Mouse (Mus musculus) heart, embryonic 14.5 days (tissue): ENCODE data around the gene Sgk2. TPM values are rescaled to one million over a fixed set of nuclear protein-coding genes. Genes with fewer than 3 reads are reported as not detected.

Source experiments
- ATAC-seq: fragments of 200-750 bp; cut with Nextera tagmentation; 2 replicates; pipeline ENCODE4 v1.8.0; 2017; ENCODE audit warnings: low read depth, moderate TSS enrichment; ENCODE audit not compliant: insufficient number of reproducible peaks, insufficient read depth, low FRiP score
- H3K27ac ChIP-seq, 2 experiments: fragments of 200-500 bp in 1 of 2; fragments of 300-500 bp in 1 of 2; sonication (generic) in 1 of 2; replicated peaks in 1 of 2; 2 replicates each; pipeline ENCODE4 v1.5.1; 2012 to 2014; ENCODE audit warnings: low read depth in 2 of 2, low read length in 2 of 2, control low read depth in 1 of 2, mild to moderate bottlenecking in 1 of 2, mixed read lengths in 1 of 2; ENCODE audit not compliant: control insufficient read depth in 1 of 2, insufficient read depth in 1 of 2
- H3K27me3 ChIP-seq: fragments of 300-500 bp; sonication (generic); 2 replicates; pipeline ENCODE4 v1.6.1; 2014; ENCODE audit warnings: mild to moderate bottlenecking, low read length, control low read depth; ENCODE audit not compliant: control insufficient read depth, insufficient read depth
- H3K36me3 ChIP-seq: fragments of 300-500 bp; sonication (generic); 2 replicates; pipeline ENCODE4 v1.6.1; 2014; ENCODE audit warnings: mild to moderate bottlenecking, control low read depth, low read length, mixed read lengths; ENCODE audit not compliant: control insufficient read depth, insufficient read depth
- H3K4me1 ChIP-seq, 2 experiments: fragments of 200-500 bp in 1 of 2; fragments of 300-500 bp in 1 of 2; sonication (generic) in 1 of 2; 2 replicates each; pipeline ENCODE4 v1.6.1; 2012 to 2014; ENCODE audit warnings: low read length in 2 of 2, control low read depth in 1 of 2, mixed read lengths in 1 of 2; ENCODE audit not compliant: control insufficient read depth in 2 of 2, insufficient read depth in 2 of 2
- H3K4me2 ChIP-seq: fragments of 300-500 bp; sonication (generic); 2 replicates; pipeline ENCODE4 v1.6.1; 2014; ENCODE audit warnings: mild to moderate bottlenecking, low read length
- H3K4me3 ChIP-seq, 2 experiments: fragments of 200-500 bp in 1 of 2; fragments of 300-500 bp in 1 of 2; sonication (generic) in 1 of 2; 2 replicates each; pipeline ENCODE4 v1.5.1; 2012 to 2014; ENCODE audit warnings: low read length in 2 of 2, mild to moderate bottlenecking in 2 of 2, control low read depth in 1 of 2, low read depth in 1 of 2, moderate library complexity in 1 of 2; ENCODE audit not compliant: control insufficient read depth in 1 of 2, insufficient read depth in 1 of 2
- H3K9ac ChIP-seq: fragments of 300-500 bp; sonication (generic); 2 replicates; pipeline ENCODE4 v1.6.1; 2014; ENCODE audit warnings: mild to moderate bottlenecking, low read length
- H3K9me3 ChIP-seq: fragments of 300-500 bp; sonication (generic); 2 replicates; pipeline ENCODE4 v1.6.1; 2016; ENCODE audit warnings: low read length, control low read depth; ENCODE audit not compliant: control insufficient read depth
- WGBS: fragments of 180-500 bp; shearing (Covaris S2); extraction: QIAGEN DNeasy Blood & Tissue Kit; methylation state at CpG from one replicate; pipeline ENCODE4 v1.1.7; 2014; 5-methylcytosine and 5-hydroxymethylcytosine counted together
- polyA plus RNA-seq: library from polyadenylated mRNA; unstranded; fragments of >200 nt; fragmentation: Nextera tagmentation; extraction: Ambion mirVana; gene quantifications from 2 replicates; pipeline ENCODE4 v1.2.1, GENCODE M21; 2014

Sgk2 gene
- polyA plus RNA-seq, 1 experiment from 2014 or later, result not detected

DNA sequence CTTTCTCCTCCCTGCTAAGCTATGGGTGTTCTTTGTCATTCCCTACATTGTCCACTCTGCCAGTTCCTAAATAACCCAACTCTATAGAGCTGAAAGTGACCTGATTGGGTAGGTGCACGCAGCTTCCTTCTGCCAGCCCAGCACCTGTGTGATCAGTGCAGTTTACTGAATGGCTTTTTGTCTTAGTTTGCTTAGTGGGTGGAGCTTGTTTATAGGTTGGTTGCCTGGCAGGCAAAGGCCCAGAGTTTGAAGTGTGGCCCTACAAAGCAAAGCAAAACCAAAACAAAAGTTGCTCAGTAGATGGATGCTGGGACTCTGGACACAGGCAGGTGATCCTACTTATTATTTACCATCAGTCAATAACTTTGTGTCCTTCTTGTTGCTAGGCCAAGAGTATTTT is 64.6 kb downstream of the Sgk2 start:
- ATAC-seq, result no peak
- WGBS, result 85% methylated on average over 1 of the region's 1 CpGs
- Histone ChIP-seq H3K27me3 (no peaks in the 10 kb centered on the region), H3K4me1 (peaks cover 16 to 25% of the 10 kb centered on the region in 2 experiments), H3K27ac (no peak overlapping the region), H3K4me2 (no peak overlapping the region), H3K9me3 (no peaks in the 10 kb centered on the region), H3K9ac (no peak overlapping the region), H3K4me3 (no peak overlapping the region), H3K36me3 (peaks cover 22% of the 10 kb centered on the region)

DNA sequence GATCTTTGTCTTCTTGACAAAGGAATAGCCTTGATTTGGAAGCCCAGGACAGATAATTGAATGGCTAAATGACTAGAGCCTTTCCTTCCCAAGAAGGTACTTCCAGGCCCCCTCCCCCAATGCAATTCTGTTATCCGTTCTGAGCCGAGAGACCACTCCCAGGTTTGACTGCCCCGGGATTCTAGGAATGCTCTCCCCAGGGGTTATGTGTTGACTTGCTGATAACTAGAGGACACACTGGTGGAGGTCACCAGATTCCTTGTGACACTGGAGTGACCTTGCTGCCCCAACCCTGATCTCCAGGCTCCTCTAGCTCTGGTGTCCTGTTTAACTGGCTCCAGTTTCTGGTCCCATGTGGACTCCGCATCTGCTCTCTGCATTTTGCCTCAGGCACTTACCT is 65.0 kb downstream of the Sgk2 start:
- peaks cover 17 to 28% of the 10 kb centered on the region in 2 experiments for H3K4me1 ChIP-seq
- H3K27ac ChIP-seq, result no peak overlapping the region
- no peaks in the 10 kb centered on the region for H3K27me3 ChIP-seq
- no peak overlapping the region for H3K9ac ChIP-seq
- ATAC-seq, result no peak
- 22% methylated on average over 4 of the region's 4 CpGs for WGBS
- H3K9me3 ChIP-seq, result no peaks in the 10 kb centered on the region
- no peak overlapping the region for H3K4me2 ChIP-seq
- H3K4me3 ChIP-seq, result no peak overlapping the region
- peaks cover 18% of the 10 kb centered on the region for H3K36me3 ChIP-seq

- Histone ChIP-seq H3K9ac (no peak overlapping the region), H3K27ac (no peak overlapping the region), H3K9me3 (no peaks in the 10 kb centered on the region), H3K36me3 (0 out of 2 replicates have a peak, but pooled peaks cover 13% of the 10 kb centered on the region), H3K4me2 (no peak overlapping the region), H3K27me3 (no peaks in the 10 kb centered on the region), H3K4me3 (no peak overlapping the region), H3K4me1 (peaks cover 17 to 28% of the 10 kb centered on the region in 2 experiments)
- no peak for ATAC-seq
- WGBS, result 63% methylated on average over 4 of the region's 4 CpGs
Measured at GRCm38 (mm10) chr2:163052826-163053225, 65.7 kb downstream of the Sgk2 start.

DNA sequence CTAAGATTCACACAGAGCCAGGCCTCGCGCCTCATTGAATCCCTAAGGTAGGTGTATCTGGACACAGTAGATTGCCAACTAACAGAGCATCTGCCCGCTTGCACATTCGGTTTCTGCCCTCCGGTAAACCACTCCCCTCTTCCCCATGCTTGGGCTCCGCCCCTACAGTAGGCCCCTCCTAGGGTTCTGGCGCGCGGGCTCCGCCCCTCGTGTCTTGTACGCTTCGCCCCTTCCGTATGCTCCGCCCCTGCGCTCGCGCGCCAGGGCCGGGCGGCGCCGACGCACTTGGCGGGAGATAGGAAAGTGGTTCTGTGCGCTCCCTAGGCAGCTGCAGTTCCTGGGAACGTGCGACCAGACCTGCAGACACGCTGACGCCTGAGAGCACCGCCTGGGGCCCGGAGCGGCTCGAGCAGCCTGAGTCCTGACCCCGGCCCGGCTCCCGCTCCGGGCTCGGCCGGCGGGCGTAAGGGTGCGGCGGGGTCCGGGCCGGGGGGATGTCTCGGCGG is 67.3 kb downstream of the Sgk2 start, which contains the start of gene Mybl2:
Gene Mybl2, plus strand, starts transcription at position 353 of the 506 bp plus-strand sequence.
- no peaks in the 10 kb centered on the region for H3K27me3 ChIP-seq
- H3K4me1 ChIP-seq, result peaks cover 17 to 28% of the 10 kb centered on the region in 2 experiments
- under 1% methylated on average over 48 of the region's 48 CpGs for WGBS
- H3K27ac ChIP-seq, result peak within 1 kb of the TSS in 1 of 2 experiments; percentile 35; a peak in 2 of 4 replicates
- H3K4me2 ChIP-seq, result peak within 1 kb of the TSS; percentile 99
- H3K36me3 ChIP-seq, result 0 out of 2 replicates have a peak, but pooled peaks cover 6% of the 10 kb centered on the region
- ATAC-seq, result peak; percentile 98
- no peaks in the 10 kb centered on the region for H3K9me3 ChIP-seq
- peak within 1 kb of the TSS; percentile 76 for H3K9ac ChIP-seq
- H3K4me3 ChIP-seq, result peak within 1 kb of the TSS; percentile 64 to 74

- H3K27ac ChIP-seq, result peak overlapping the region in 1 of 2 experiments; percentile 35; a peak in 2 of 4 replicates
- 0 out of 2 replicates have a peak, but pooled peaks cover 6% of the 10 kb centered on the region for H3K36me3 ChIP-seq
- no peaks in the 10 kb centered on the region for H3K9me3 ChIP-seq
- H3K4me1 ChIP-seq, result peaks cover 17 to 28% of the 10 kb centered on the region in 2 experiments
- under 1% methylated on average over 36 of the region's 38 CpGs for WGBS
- H3K27me3 ChIP-seq, result no peaks in the 10 kb centered on the region
- peak overlapping the region; percentile 99 for H3K4me2 ChIP-seq
- H3K4me3 ChIP-seq, result peak overlapping the region; percentile 64 to 74
- no peak for ATAC-seq
- peak overlapping the region; percentile 76 for H3K9ac ChIP-seq
Measured at GRCm38 (mm10) chr2:163054891-163055494, 67.9 kb downstream of the Sgk2 start.

DNA sequence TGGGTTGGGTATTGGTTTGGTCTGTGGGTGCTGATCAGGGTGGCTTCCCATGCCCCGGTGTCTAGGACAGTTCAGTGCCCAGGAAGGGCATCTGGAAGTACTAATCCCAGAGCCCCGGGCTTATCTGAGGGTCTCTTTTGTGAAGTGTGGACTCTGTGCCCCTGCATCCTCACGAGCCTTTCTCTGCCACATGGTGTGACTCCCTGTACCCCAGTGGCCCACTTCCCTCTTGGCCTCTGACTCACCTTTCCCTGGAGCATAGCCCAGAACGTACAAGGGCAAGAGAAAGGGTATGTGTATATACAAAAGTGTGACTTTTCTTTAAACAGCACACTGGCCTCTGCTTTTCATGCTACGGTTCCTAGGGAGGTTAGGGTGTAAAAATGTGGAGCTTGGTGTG is 68.6 kb downstream of the Sgk2 start:
- Histone ChIP-seq H3K36me3 (no peaks in the 10 kb centered on the region), H3K9ac (peak overlapping the region; percentile 76), H3K4me2 (peak overlapping the region; percentile 99), H3K4me3 (peak overlapping the region; percentile 64 to 74), H3K9me3 (no peaks in the 10 kb centered on the region), H3K27me3 (no peaks in the 10 kb centered on the region), H3K27ac (no peak overlapping the region), H3K4me1 (peaks cover 17 to 28% of the 10 kb centered on the region in 2 experiments)
- ATAC-seq, result no peak
- WGBS, result 12% methylated on average over 5 of the region's 5 CpGs

- Histone ChIP-seq H3K4me3 (no peak overlapping the region), H3K9me3 (no peaks in the 10 kb centered on the region), H3K4me1 (peaks cover 17 to 28% of the 10 kb centered on the region in 2 experiments), H3K36me3 (no peaks in the 10 kb centered on the region), H3K27me3 (no peaks in the 10 kb centered on the region), H3K9ac (no peak overlapping the region), H3K27ac (no peak overlapping the region), H3K4me2 (no peak overlapping the region)
- no peak for ATAC-seq
- WGBS, result 72% methylated on average over 9 of the region's 9 CpGs
Measured at GRCm38 (mm10) chr2:163056584-163056983, 69.5 kb downstream of the Sgk2 start.
